Mouse (Mus musculus) neural tube, embryonic 11.5 days (tissue): ENCODE results near the gene Gpc2. TPM values are rescaled to one million over a fixed set of nuclear protein-coding genes. Genes with fewer than 3 reads are reported as not detected.

ENCODE experiments used
- ATAC-seq: fragments of 200-750 bp; cut with Nextera tagmentation; 2 replicates; pipeline ENCODE4 v1.8.0; 2017; ENCODE audit warnings: moderate number of reproducible peaks, mild to moderate bottlenecking, moderate TSS enrichment, moderate library complexity; ENCODE audit not compliant: insufficient read depth, low FRiP score, low TSS enrichment
- DNase-seq: peaks from one replicate; pipeline ENCODE4 v3.0.0-alpha.2; 2015; ENCODE audit warnings: low spot score
- H3K27ac ChIP-seq: fragments of 300-500 bp; sonication (generic); 2 replicates; pipeline ENCODE4 v1.5.1; 2014; ENCODE audit warnings: low read depth, mild to moderate bottlenecking, low read length
- H3K27me3 ChIP-seq: fragments of 300-500 bp; sonication (generic); 2 replicates; pipeline ENCODE4 v1.6.1; 2014; ENCODE audit warnings: mild to moderate bottlenecking, low read length, mixed read lengths; ENCODE audit not compliant: control insufficient read depth, insufficient read depth
- H3K36me3 ChIP-seq: fragments of 300-500 bp; sonication (generic); 2 replicates; pipeline ENCODE4 v1.6.1; 2014; ENCODE audit warnings: mild to moderate bottlenecking, low read length, moderate library complexity, mixed read lengths; ENCODE audit not compliant: control insufficient read depth, insufficient read depth
- H3K4me1 ChIP-seq: fragments of 300-500 bp; sonication (generic); 2 replicates; pipeline ENCODE4 v1.6.1; 2014; ENCODE audit warnings: low read length, mixed read lengths; ENCODE audit not compliant: control insufficient read depth, insufficient read depth
- H3K4me2 ChIP-seq: fragments of 300-500 bp; sonication (generic); 2 replicates; pipeline ENCODE4 v1.6.1; 2014; ENCODE audit warnings: low read depth, mild to moderate bottlenecking, moderate library complexity
- H3K4me3 ChIP-seq: fragments of 300-500 bp; sonication (generic); 2 replicates; pipeline ENCODE4 v1.5.1; 2014; ENCODE audit warnings: low read depth, low read length
- H3K9ac ChIP-seq: fragments of 300-500 bp; sonication (generic); 2 replicates; pipeline ENCODE4 v1.6.1; 2014; ENCODE audit warnings: mild to moderate bottlenecking, low read length
- H3K9me3 ChIP-seq: fragments of 300-500 bp; sonication (generic); 2 replicates; pipeline ENCODE4 v1.6.1; 2016; ENCODE audit warnings: low read length; ENCODE audit not compliant: control insufficient read depth
- WGBS: fragments of 180-500 bp; shearing (Covaris S2); extraction: QIAGEN DNeasy Blood & Tissue Kit; methylation state at CpG from one replicate; pipeline ENCODE4 v1.1.7; 2014; 5-methylcytosine and 5-hydroxymethylcytosine counted together
- polyA plus RNA-seq: library from polyadenylated mRNA; unstranded; fragments of >200 nt; fragmentation: Nextera tagmentation; extraction: Ambion mirVana; gene quantifications from 2 replicates; pipeline ENCODE4 v1.2.1, GENCODE M21; 2014

The Gpc2 gene
- polyA plus RNA-seq, 1 experiment from 2014 or later, result 22.1 TPM

- Histone ChIP-seq H3K4me1 (peaks cover 15% of the 10 kb centered on the region), H3K4me2 (no peak overlapping the region), H3K27ac (no peak overlapping the region), H3K4me3 (no peak overlapping the region), H3K27me3 (no peaks in the 10 kb centered on the region), H3K9ac (no peak overlapping the region), H3K9me3 (no peaks in the 10 kb centered on the region), H3K36me3 (peaks cover 8% of the 10 kb centered on the region; the same call in 1 of the 2 replicates)
- 93% methylated on average over 4 of the region's 4 CpGs for WGBS
- no peak for DNase-seq
- ATAC-seq, result no peak
Measured at GRCm38 (mm10) chr5:138265712-138266111, 14.1 kb downstream of the Gpc2 start.

- Histone ChIP-seq H3K9me3 (no peaks in the 10 kb centered on the region), H3K9ac (peak overlapping the region; percentile 87), H3K4me1 (peaks cover 15% of the 10 kb centered on the region), H3K27ac (no peak overlapping the region), H3K4me2 (peak overlapping the region; percentile 84), H3K4me3 (peak overlapping the region; percentile 89), H3K36me3 (peaks cover 15% of the 10 kb centered on the region), H3K27me3 (no peaks in the 10 kb centered on the region)
- 13% methylated on average over 6 of the region's 6 CpGs for WGBS
- DNase-seq (no peak), ATAC-seq (no peak)
Measured at GRCm38 (mm10) chr5:138264207-138264578, 15.6 kb downstream of the Gpc2 start.

GRCm38 (mm10) chr5:138263260-138264206 lies 16.3 kb downstream of the Gpc2 start, which contains the start of gene BC037034:
BC037034 (minus strand) TSS chr5:138264033.
- Histone ChIP-seq H3K27ac (peak within 1 kb of the TSS; percentile 45), H3K27me3 (no peaks in the 10 kb centered on the region), H3K4me2 (peak within 1 kb of the TSS; percentile 84), H3K9ac (peak within 1 kb of the TSS; percentile 87), H3K4me1 (peaks cover 15% of the 10 kb centered on the region), H3K4me3 (peak within 1 kb of the TSS; percentile 89), H3K36me3 (peaks cover 17% of the 10 kb centered on the region), H3K9me3 (no peaks in the 10 kb centered on the region)
- WGBS, result under 1% methylated on average over 64 of the region's 71 CpGs
- ATAC-seq (peak; percentile 90), DNase-seq (peak; percentile 89)

GRCm38 (mm10) chr5:138262582-138263240 lies 17.1 kb downstream of the Gpc2 start:
- Histone ChIP-seq H3K4me2 (peak overlapping the region; percentile 84), H3K9ac (peak overlapping the region; percentile 87), H3K9me3 (no peaks in the 10 kb centered on the region), H3K27ac (no peak overlapping the region), H3K36me3 (peaks cover 17% of the 10 kb centered on the region), H3K27me3 (no peaks in the 10 kb centered on the region), H3K4me1 (peaks cover 15% of the 10 kb centered on the region), H3K4me3 (peak overlapping the region; percentile 89)
- WGBS, result 68% methylated on average over 18 of the region's 18 CpGs
- ATAC-seq, result no peak
- no peak for DNase-seq

- no peak for DNase-seq
- H3K36me3 ChIP-seq, result peaks cover 17% of the 10 kb centered on the region
- H3K4me3 ChIP-seq, result no peak overlapping the region
Measured at GRCm38 (mm10) chr5:138262001-138262400, 17.8 kb downstream of the Gpc2 start.

GRCm38 (mm10) chr5:138260834-138261233 lies 19.0 kb downstream of the Gpc2 start:
- WGBS, result 93% methylated on average over 11 of the region's 11 CpGs
- H3K36me3 ChIP-seq, result peaks cover 17% of the 10 kb centered on the region
- H3K27me3 ChIP-seq, result no peaks in the 10 kb centered on the region
- no peaks in the 10 kb centered on the region for H3K9me3 ChIP-seq
- DNase-seq (no peak), ATAC-seq (no peak)
- no peak overlapping the region for H3K4me2 ChIP-seq
- no peak overlapping the region for H3K4me3 ChIP-seq
- no peak overlapping the region for H3K9ac ChIP-seq
- peaks cover 22% of the 10 kb centered on the region for H3K4me1 ChIP-seq
- no peak overlapping the region for H3K27ac ChIP-seq

More at GRCm38 (mm10) chr5:138262001-138262400, 17.8 kb downstream of the Gpc2 start:
- H3K4me1 ChIP-seq, result peaks cover 15% of the 10 kb centered on the region
- no peaks in the 10 kb centered on the region for H3K27me3 ChIP-seq
- H3K9ac ChIP-seq, result peak overlapping the region; percentile 18; the same call in 1 of the 2 replicates
- WGBS, result 81% methylated on average over 4 of the region's 4 CpGs
- no peak overlapping the region for H3K27ac ChIP-seq
- no peaks in the 10 kb centered on the region for H3K9me3 ChIP-seq
- no peak overlapping the region; the same call in 1 of the 2 replicates for H3K4me2 ChIP-seq
- ATAC-seq, result no peak

- ATAC-seq, result no peak
- Histone ChIP-seq H3K9me3 (no peaks in the 10 kb centered on the region), H3K4me2 (no peak overlapping the region), H3K27me3 (no peaks in the 10 kb centered on the region), H3K36me3 (peaks cover 17% of the 10 kb centered on the region), H3K27ac (no peak overlapping the region), H3K9ac (no peak overlapping the region), H3K4me1 (peaks cover 22% of the 10 kb centered on the region), H3K4me3 (no peak overlapping the region)
- 80% methylated on average over 10 of the region's 10 CpGs for WGBS
- no peak for DNase-seq
Measured at GRCm38 (mm10) chr5:138260051-138260450, 19.8 kb downstream of the Gpc2 start.

GRCm38 (mm10) chr5:138258993-138259392 lies 20.8 kb downstream of the Gpc2 start:
- no peaks in the 10 kb centered on the region for H3K27me3 ChIP-seq
- no peak overlapping the region for H3K9ac ChIP-seq
- no peak overlapping the region for H3K4me3 ChIP-seq
- DNase-seq (no peak), ATAC-seq (no peak)
- H3K4me2 ChIP-seq, result no peak overlapping the region
- no peak overlapping the region for H3K27ac ChIP-seq
- no peaks in the 10 kb centered on the region for H3K9me3 ChIP-seq
- peaks cover 17% of the 10 kb centered on the region for H3K36me3 ChIP-seq
- 50% methylated on average over 7 of the region's 7 CpGs for WGBS
- peaks cover 16% of the 10 kb centered on the region for H3K4me1 ChIP-seq
